Mouse (Mus musculus) kidney, embryonic 16.5 days (tissue): ENCODE data around the gene Fgfr4. TPM values are rescaled to one million over a fixed set of nuclear protein-coding genes. Genes with fewer than 3 reads are reported as not detected.

Experiments used
- polyA plus RNA-seq: library from polyadenylated mRNA; unstranded; fragments of >200 nt; fragmentation: Nextera tagmentation; extraction: Ambion mirVana; gene quantifications from 2 replicates; pipeline ENCODE4 v1.2.1, GENCODE M21; 2015

Gene Fgfr4
- polyA plus RNA-seq, 1 experiment from 2014 or later = 23.0 TPM

Other genes starting within 250 kb of the Fgfr4 start
- 2.6 and 2.7 TPM in 2 replicates for gene Unc5a, start 203.2 kb upstream of the Fgfr4 start, polyA plus RNA-seq
- gene Hk3, start 131.3 kb upstream of the Fgfr4 start, polyA plus RNA-seq = 1.0 and 1.1 TPM in 2 replicates
- 24.9 and 27.4 TPM in 2 replicates for gene Uimc1, start 52.3 kb upstream of the Fgfr4 start, polyA plus RNA-seq
- gene Zfp346, start 47.3 kb upstream of the Fgfr4 start, polyA plus RNA-seq = 19.6 and 22.7 TPM in 2 replicates
- gene Gm17617, start 19.1 kb upstream of the Fgfr4 start, polyA plus RNA-seq = not detected in 2 replicates
- 49.6 and 58.6 TPM in 2 replicates for gene Nsd1, start 57.1 kb downstream of the Fgfr4 start, polyA plus RNA-seq
- gene Prelid1, start 167.9 kb downstream of the Fgfr4 start, polyA plus RNA-seq = 511 and 518 TPM in 2 replicates
- 91.5 and 95.5 TPM in 2 replicates for gene Rab24, start 169.3 kb downstream of the Fgfr4 start, polyA plus RNA-seq
- 33.5 and 37.6 TPM in 2 replicates for gene Mxd3, start 177.2 kb downstream of the Fgfr4 start, polyA plus RNA-seq
- 127 and 131 TPM in 2 replicates for gene Lman2, start 210.1 kb downstream of the Fgfr4 start, polyA plus RNA-seq
- gene Rgs14, start 217.1 kb downstream of the Fgfr4 start, polyA plus RNA-seq = 1.1 and 1.3 TPM in 2 replicates
- 366 and 385 TPM in 2 replicates for gene Slc34a1, start 245.5 kb downstream of the Fgfr4 start, polyA plus RNA-seq